Mouse (Mus musculus): ENCODE measurements around the gene Cgnl1. TPM values are rescaled to one million over a fixed set of nuclear protein-coding genes. Genes with fewer than 3 reads are reported as not detected.

Gene Cgnl1
- total RNA-seq, 2 experiments from 2014 or later, result 0.02 to 0.29 TPM

DNA sequence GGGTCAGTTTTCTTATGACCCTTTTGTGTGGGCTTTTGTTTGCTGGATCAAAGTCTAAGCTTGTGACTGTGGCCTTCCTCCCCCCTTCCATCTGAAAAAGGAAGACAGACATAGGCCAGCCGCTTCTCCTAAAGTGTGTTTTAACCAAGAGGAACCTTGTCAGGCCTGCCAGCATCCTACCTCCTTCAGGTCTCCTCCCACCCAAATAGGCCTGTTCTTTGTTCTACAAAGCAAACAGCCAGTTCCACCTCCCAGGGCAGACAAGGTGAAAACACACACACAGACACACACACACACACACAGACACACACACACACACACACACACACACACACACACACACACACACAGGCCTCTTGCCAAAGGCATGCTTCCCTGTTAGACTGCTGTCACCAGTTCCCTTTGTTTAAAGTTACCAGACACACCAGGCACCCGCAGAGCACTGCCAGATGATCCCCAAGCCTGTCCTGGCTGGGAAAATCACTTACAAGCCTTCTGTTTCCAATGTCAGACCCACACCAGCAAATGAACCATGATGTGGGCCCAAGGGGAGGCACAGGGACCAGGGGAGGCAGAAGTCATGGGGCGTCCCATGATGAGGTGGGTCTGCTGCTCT, 95.5 kb downstream of the Cgnl1 start:
- ATAC-seq (replicated peaks; ENCODE audit: poor library complexity), result no peak

GRCm38 (mm10) chr9:71675216-71675615, 96.2 kb downstream of the Cgnl1 start:
- ATAC-seq (replicated peaks; ENCODE audit: poor library complexity), result no peak

GRCm38 (mm10) chr9:71674476-71674875, 96.9 kb downstream of the Cgnl1 start:
- no peak for ATAC-seq (replicated peaks; ENCODE audit: poor library complexity)

DNA sequence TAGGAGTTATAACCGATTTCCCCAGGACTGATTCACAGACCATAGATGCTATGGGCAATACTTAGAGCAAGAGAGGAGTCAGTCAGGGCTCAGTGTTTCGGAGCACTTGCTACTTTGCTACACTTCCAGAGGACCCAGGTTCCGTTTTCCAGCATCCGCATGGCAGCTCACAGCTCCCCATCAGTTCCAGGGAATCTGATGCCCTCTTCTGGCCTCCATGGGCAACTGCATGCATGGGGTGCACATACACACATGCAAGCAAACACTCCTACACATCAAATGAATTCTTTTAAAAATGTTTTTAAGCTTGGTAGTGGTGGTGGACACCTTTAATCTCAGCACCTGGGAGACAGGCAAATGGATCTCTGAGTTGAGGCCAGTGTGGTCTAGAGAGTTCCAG, 98.9 kb downstream of the Cgnl1 start:
- ATAC-seq (replicated peaks; ENCODE audit: poor library complexity), result no peak

DNA sequence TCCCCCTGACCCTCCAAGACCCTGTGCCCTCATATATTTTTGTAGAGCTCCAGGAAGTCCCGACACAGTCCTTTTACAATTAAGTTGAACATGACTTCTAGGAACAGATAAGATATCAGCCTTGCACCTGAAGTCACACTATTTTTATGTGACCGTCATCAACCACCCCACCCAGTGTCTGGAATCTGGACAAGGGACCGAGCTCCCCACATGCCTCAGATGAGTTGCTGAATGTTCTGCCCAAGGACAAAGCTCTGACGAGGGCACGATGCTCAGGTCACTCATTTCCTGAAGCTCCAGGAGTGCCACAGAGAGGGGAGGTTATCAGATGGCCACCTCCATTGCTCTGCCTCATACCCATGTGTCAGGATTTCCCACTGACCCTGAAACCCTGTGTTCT, 100.7 kb downstream of the Cgnl1 start:
- no peak for ATAC-seq (replicated peaks; ENCODE audit: poor library complexity)

DNA sequence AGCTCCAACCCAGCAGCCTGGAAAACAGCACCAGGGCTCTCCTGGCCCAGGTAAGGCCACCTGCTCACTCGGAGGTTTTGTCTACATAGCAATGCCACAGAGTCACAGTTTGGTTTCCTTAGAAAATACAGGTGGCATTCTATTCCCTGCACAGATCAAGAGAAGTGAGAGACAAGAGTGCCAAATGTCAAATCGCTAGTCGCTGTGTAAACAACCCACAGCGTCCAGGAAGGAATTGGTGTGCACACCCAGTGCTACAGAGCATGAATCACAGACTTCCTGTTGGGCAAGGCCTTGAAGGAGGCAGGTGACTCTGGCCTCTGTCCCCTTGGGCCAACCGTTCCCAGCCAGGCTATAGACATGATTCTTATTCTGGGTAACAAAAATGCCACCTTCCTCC, 103.8 kb downstream of the Cgnl1 start:
- ATAC-seq (replicated peaks; ENCODE audit: poor library complexity), result no peak

DNA sequence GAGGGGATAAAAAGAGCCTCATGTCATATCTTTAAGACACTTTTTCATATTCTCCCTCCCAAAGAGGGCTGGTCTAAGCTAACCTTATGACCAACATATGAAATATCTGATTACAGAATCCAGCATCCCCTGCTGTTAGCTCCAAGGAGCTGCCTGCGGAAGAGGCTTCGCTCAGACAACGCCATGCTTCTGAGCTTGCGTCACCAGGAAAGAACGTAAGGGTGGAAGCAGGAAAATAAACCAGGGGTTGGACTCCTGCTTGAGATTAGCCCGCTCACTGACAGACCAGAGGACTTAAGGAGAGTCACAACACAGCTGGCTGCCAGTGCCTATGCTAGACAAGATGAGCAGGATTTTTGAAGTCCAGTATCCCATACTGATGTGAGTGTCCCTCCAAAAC, 105.0 kb downstream of the Cgnl1 start:
- ATAC-seq (replicated peaks; ENCODE audit: poor library complexity), result no peak

GRCm38 (mm10) chr9:71665493-71665892, 105.9 kb downstream of the Cgnl1 start:
- ATAC-seq (replicated peaks; ENCODE audit: poor library complexity), result no peak

GRCm38 (mm10) chr9:71664855-71665254, 106.5 kb downstream of the Cgnl1 start:
- ATAC-seq (replicated peaks; ENCODE audit: poor library complexity), result no peak

- no peak for ATAC-seq (replicated peaks; ENCODE audit: poor library complexity)
These were observed 107.8 kb downstream of the Cgnl1 start for GRCm38 (mm10) chr9:71663421-71664217.

DNA sequence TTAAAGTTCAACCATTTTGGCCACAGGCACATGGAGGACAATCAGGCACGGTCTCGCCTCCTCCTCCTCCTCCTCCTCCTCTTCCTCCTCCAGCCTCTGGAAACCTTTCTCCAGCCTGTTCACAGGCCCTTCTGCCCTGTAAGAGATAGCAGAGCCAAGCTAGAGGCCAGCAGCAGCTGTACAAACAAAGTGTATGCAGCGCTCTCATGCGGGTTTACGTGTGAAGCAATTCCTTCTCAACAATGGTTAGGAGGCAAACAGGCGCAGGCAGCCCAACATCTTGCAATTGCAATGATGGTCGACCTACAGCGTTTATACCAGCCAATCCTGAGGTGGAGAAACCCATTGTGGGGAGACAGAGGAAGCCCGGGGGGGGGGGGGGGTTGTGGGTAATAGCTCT, 110.9 kb downstream of the Cgnl1 start:
- peak; percentile 64 for ATAC-seq (replicated peaks; ENCODE audit: poor library complexity)

DNA sequence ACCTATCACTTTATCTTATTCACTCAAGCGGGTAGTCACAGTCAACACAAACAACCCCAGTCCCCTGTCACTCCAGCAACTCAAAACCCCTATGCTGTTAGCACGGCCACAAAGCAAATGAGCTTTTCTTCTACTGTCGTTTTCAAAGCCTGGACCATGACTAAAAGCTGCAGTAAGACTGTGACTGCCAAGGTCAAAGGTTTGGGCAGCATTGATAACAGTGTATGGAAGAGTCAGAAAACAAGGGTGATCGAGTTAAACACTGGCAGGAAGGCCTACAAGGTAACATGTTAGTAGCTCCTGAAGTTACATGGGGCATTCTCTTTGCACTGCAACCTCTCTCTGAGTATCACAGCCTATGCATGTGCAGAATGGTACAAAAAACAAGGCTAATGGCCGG, 111.7 kb downstream of the Cgnl1 start:
- no peak for ATAC-seq (replicated peaks; ENCODE audit: poor library complexity)

DNA sequence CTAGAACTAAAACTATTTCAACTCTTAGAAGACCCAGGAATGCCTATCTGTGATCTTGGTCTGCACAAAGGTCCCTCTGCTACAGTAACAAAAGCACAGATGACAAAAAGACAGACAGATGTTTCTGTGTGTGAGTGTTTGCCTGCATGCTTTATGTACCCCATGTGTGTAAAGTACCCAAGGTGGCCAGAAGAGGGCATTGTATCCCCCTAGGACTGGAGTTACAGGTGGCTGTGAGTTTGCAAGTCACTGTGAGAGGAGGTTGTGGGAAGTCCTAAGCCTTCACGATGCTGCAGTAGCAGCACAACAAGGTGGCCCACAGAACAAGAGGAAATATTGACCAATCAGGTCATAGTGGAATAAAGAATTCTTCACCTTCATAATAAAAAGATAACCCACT, 114.2 kb downstream of the Cgnl1 start:
- ATAC-seq (replicated peaks; ENCODE audit: poor library complexity), result no peak

- no peak for ATAC-seq (replicated peaks; ENCODE audit: poor library complexity)
These were observed 116.5 kb downstream of the Cgnl1 start for GRCm38 (mm10) chr9:71654861-71655260.

GRCm38 (mm10) chr9:71646115-71646514, 125.3 kb downstream of the Cgnl1 start:
- peak; percentile 63 for ATAC-seq (replicated peaks; ENCODE audit: poor library complexity)

DNA sequence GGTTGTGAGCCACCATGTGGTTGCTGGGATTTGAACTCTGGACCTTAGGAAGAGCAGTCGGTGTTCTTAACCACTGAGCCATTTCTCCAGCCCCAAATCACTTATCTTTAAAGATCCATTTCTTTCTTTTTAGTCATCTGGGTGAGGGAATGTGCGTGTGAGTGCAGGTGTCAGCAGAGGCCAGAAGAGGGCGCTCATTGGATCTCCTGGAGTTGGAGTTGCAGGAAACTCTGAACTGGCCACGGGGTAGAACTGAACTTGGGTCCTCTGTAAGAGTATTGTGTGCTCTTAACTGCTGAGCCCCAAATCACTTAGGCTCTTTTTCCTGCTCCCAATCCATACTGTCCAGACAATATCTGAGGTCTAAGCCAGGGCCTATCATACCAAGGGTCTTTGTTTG, 127.8 kb downstream of the Cgnl1 start:
- ATAC-seq (replicated peaks; ENCODE audit: poor library complexity), result no peak

DNA sequence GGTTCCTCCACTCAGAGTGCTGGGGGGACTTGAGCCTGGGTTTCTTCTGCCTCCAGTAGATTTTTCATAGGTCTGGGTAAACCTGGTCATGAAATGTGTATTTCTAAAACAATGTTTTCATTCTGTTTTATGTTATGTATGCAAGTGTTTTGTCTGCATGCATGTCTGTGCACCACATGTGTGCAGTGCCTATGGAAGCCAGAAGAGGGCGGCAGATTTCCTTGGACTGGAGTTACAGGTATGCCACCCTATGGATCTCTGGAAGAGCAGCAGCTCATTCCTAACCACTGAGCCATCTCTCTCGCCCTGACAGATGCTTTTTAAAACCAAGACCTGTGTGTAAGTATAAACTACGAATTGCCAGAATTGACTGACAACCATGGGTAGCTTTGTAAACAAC, 129.1 kb downstream of the Cgnl1 start:
- ATAC-seq (replicated peaks; ENCODE audit: poor library complexity), result no peak

GRCm38 (mm10) chr9:71640361-71640927, 131.0 kb downstream of the Cgnl1 start:
- ATAC-seq (replicated peaks; ENCODE audit: poor library complexity), result no peak

DNA sequence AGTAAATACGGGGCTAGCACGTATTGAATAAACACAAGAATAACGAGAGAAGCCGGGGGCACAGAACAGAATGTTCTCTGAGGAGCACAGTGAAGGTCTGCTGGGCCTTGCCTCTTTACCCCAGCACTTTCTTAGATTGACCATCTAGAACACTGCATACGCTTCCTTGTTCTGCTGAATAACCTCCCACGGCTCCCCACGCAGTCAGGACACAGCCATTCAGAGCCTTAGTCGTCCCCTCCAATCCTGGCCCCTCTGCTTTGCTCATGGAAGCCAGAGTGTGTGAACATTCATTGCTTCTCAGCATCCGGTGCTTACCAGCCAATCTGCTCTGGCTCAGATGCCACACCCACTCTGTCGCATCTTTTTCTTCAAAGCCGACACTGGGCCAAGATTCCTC, 133.2 kb downstream of the Cgnl1 start:
- ATAC-seq (replicated peaks; ENCODE audit: poor library complexity), result no peak

DNA sequence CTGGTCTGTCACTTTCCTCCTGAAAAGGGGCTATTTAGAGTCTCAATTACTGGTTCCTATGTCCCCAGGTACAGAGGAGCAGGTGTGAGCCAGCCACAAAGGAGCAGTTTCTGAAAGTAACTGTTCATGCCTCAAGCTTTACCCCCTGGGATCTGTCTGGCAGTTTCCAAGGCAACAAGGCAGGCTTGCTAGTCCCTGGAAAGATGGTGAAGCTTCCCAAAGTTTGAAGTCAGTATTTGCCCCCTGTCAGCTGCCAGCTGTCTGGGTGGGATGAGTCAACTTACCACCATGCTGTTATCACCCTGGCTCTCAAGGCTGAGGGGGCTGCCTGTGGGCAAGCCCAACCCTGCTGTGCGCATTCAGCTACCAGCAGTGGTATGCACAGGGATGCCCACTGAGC, 134.5 kb downstream of the Cgnl1 start:
- no peak for ATAC-seq (replicated peaks; ENCODE audit: poor library complexity)

GRCm38 (mm10) chr9:71635627-71636026, 135.8 kb downstream of the Cgnl1 start:
- ATAC-seq (replicated peaks; ENCODE audit: poor library complexity), result no peak

- ATAC-seq (replicated peaks; ENCODE audit: poor library complexity), result no peak
These were observed 136.5 kb downstream of the Cgnl1 start for GRCm38 (mm10) chr9:71634916-71635315.

Data from megakaryocyte progenitor cell, adult 5-6 weeks (primary cell).